Mouse (Mus musculus) heart, embryonic 12.5 days (tissue): ENCODE results near the gene Ajm1. TPM values are rescaled to one million over a fixed set of nuclear protein-coding genes. Genes with fewer than 3 reads are reported as not detected.

Experiments
- ATAC-seq: fragments of 200-750 bp; cut with Nextera tagmentation; 2 replicates; pipeline ENCODE4 v1.8.0; 2017; ENCODE audit warnings: moderate TSS enrichment, moderate library complexity; ENCODE audit not compliant: insufficient number of reproducible peaks, low FRiP score
- H3K27ac ChIP-seq: fragments of 300-500 bp; sonication (generic); 2 replicates; pipeline ENCODE4 v1.5.1; 2016; ENCODE audit warnings: mild to moderate bottlenecking, moderate library complexity; ENCODE audit not compliant: poor library complexity, severe bottlenecking
- H3K27me3 ChIP-seq: fragments of 300-500 bp; sonication (generic); replicated peaks from 2 replicates; pipeline ENCODE4 v1.6.1; 2016; ENCODE audit warnings: mild to moderate bottlenecking, moderate library complexity
- H3K36me3 ChIP-seq: fragments of 300-500 bp; sonication (generic); 2 replicates; pipeline ENCODE4 v1.6.1; 2016; ENCODE audit warnings: mild to moderate bottlenecking, moderate library complexity
- H3K4me1 ChIP-seq: fragments of 300-500 bp; sonication (generic); replicated peaks from 2 replicates; pipeline ENCODE4 v1.6.1; 2016; ENCODE audit warnings: mild to moderate bottlenecking
- H3K4me2 ChIP-seq: fragments of 300-500 bp; sonication (generic); 2 replicates; pipeline ENCODE4 v1.6.1; 2016; ENCODE audit warnings: mild to moderate bottlenecking, moderate library complexity
- H3K4me3 ChIP-seq: fragments of 300-500 bp; sonication (generic); 2 replicates; pipeline ENCODE4 v1.5.1; 2016; ENCODE audit warnings: mild to moderate bottlenecking
- H3K9ac ChIP-seq: fragments of 300-500 bp; sonication (generic); 2 replicates; pipeline ENCODE4 v1.6.1; 2016; ENCODE audit warnings: mild to moderate bottlenecking, moderate library complexity
- H3K9me3 ChIP-seq: fragments of 300-500 bp; sonication (generic); replicated peaks from 2 replicates; pipeline ENCODE4 v1.6.1; 2016; ENCODE audit warnings: mild to moderate bottlenecking, moderate library complexity
- WGBS: fragments of 180-500 bp; shearing (Covaris S2); methylation state at CpG from one replicate; pipeline ENCODE4 v1.1.7; 2016; 5-methylcytosine and 5-hydroxymethylcytosine counted together
- polyA plus RNA-seq: library from polyadenylated mRNA; unstranded; fragments of >200 nt; fragmentation: Nextera tagmentation; extraction: Ambion mirVana; gene quantifications from 2 replicates; pipeline ENCODE4 v1.2.1, GENCODE M21; 2016

The Ajm1 gene
- 0.46 and 0.51 TPM in 2 replicates for polyA plus RNA-seq

- ATAC-seq, result peak; percentile 62
- Histone ChIP-seq H3K4me1 (peaks cover 53% of the 10 kb centered on the region), H3K27me3 (peaks cover 50% of the 10 kb centered on the region), H3K9ac (no peak within 1 kb of the TSS), H3K36me3 (peaks cover 34% of the 10 kb centered on the region), H3K27ac (no peak within 1 kb of the TSS), H3K4me3 (peak within 1 kb of the TSS; percentile 34), H3K4me2 (peak within 1 kb of the TSS; percentile 74), H3K9me3 (no peaks in the 10 kb centered on the region)
- WGBS, result 5% methylated on average over 19 of the region's 19 CpGs
These were observed at the start of gene Ajm1 for GRCm38 (mm10) chr2:25581294-25581864. Gene Ajm1, minus strand, starts transcription at chr2:25581757.

GRCm38 (mm10) chr2:25628738-25629137 lies 47.2 kb upstream of the Ajm1 start:
- no peak overlapping the region for H3K4me2 ChIP-seq
- no peaks in the 10 kb centered on the region for H3K4me1 ChIP-seq
- no peak overlapping the region for H3K27ac ChIP-seq
- ATAC-seq, result no peak
- no peaks in the 10 kb centered on the region for H3K36me3 ChIP-seq
- H3K9ac ChIP-seq, result no peak overlapping the region
- no peak overlapping the region for H3K4me3 ChIP-seq
- no peaks in the 10 kb centered on the region for H3K9me3 ChIP-seq
- H3K27me3 ChIP-seq, result peaks cover 1% of the 10 kb centered on the region; the same call in 1 of the 2 replicates
- WGBS, result 42% methylated on average over 4 of the region's 4 CpGs

- Histone ChIP-seq H3K4me1 (no peaks in the 10 kb centered on the region), H3K4me2 (no peak within 1 kb of the TSS), H3K36me3 (no peaks in the 10 kb centered on the region), H3K27ac (no peak within 1 kb of the TSS), H3K9ac (no peak within 1 kb of the TSS), H3K27me3 (peaks cover 7% of the 10 kb centered on the region; the same call in 1 of the 2 replicates), H3K9me3 (no peaks in the 10 kb centered on the region), H3K4me3 (no peak within 1 kb of the TSS)
- 62% methylated on average over 6 of the region's 6 CpGs for WGBS
- ATAC-seq, result no peak
These were observed 46.3 kb upstream of the Ajm1 start, which contains the start of gene Fcna for GRCm38 (mm10) chr2:25627811-25628210. Gene Fcna, minus strand, starts transcription at chr2:25628030.

GRCm38 (mm10) chr2:25625986-25626385 lies 44.4 kb upstream of the Ajm1 start:
- peaks cover 7% of the 10 kb centered on the region; the same call in 1 of the 2 replicates for H3K27me3 ChIP-seq
- no peak overlapping the region for H3K9ac ChIP-seq
- H3K4me2 ChIP-seq, result no peak overlapping the region
- H3K27ac ChIP-seq, result no peak overlapping the region
- ATAC-seq, result no peak
- peaks cover 9% of the 10 kb centered on the region; the same call in 1 of the 2 replicates for H3K4me1 ChIP-seq
- no peaks in the 10 kb centered on the region for H3K36me3 ChIP-seq
- no peaks in the 10 kb centered on the region for H3K9me3 ChIP-seq
- 51% methylated on average over 5 of the region's 5 CpGs for WGBS
- H3K4me3 ChIP-seq, result no peak overlapping the region

- peaks cover 9% of the 10 kb centered on the region; the same call in 1 of the 2 replicates for H3K4me1 ChIP-seq
- H3K27me3 ChIP-seq, result peaks cover 42% of the 10 kb centered on the region
- no peaks in the 10 kb centered on the region for H3K36me3 ChIP-seq
- ATAC-seq, result peak; percentile 88
- H3K4me2 ChIP-seq, result peak within 1 kb of the TSS; percentile 88
- no peaks in the 10 kb centered on the region for H3K9me3 ChIP-seq
- WGBS, result 5% methylated on average over 34 of the region's 34 CpGs
- peak within 1 kb of the TSS; percentile 55 for H3K4me3 ChIP-seq
- H3K27ac ChIP-seq, result 0 out of 2 replicates have a peak within 1 kb of the TSS, but pooled peaks have one; percentile 17
- H3K9ac ChIP-seq, result peak within 1 kb of the TSS; percentile 69
These were observed 40.0 kb upstream of the Ajm1 start, which contains the start of gene Tmem141 for GRCm38 (mm10) chr2:25621229-25622200. Gene Tmem141, minus strand, starts transcription at chr2:25622005.

- Histone ChIP-seq H3K36me3 (no peaks in the 10 kb centered on the region), H3K9ac (peak overlapping the region; percentile 69; the same call in 1 of the 2 replicates), H3K9me3 (no peaks in the 10 kb centered on the region), H3K27me3 (peaks cover 49% of the 10 kb centered on the region), H3K27ac (no peak overlapping the region), H3K4me2 (peak overlapping the region; percentile 88; the same call in 1 of the 2 replicates), H3K4me3 (no peak overlapping the region), H3K4me1 (peaks cover 12% of the 10 kb centered on the region; the same call in 1 of the 2 replicates)
- WGBS, result 79% methylated on average over 4 of the region's 4 CpGs
- ATAC-seq, result no peak
These were observed 39.3 kb upstream of the Ajm1 start for GRCm38 (mm10) chr2:25620852-25621228.

GRCm38 (mm10) chr2:25620386-25620785 lies 38.8 kb upstream of the Ajm1 start:
- Histone ChIP-seq H3K27ac (no peak overlapping the region), H3K27me3 (peaks cover 53% of the 10 kb centered on the region), H3K4me3 (no peak overlapping the region), H3K9ac (no peak overlapping the region), H3K4me1 (peaks cover 12% of the 10 kb centered on the region; the same call in 1 of the 2 replicates), H3K4me2 (no peak overlapping the region), H3K9me3 (no peaks in the 10 kb centered on the region), H3K36me3 (no peaks in the 10 kb centered on the region)
- no peak for ATAC-seq
- 68% methylated on average over 6 of the region's 6 CpGs for WGBS

GRCm38 (mm10) chr2:25617578-25617977 lies 36.0 kb upstream of the Ajm1 start, which contains the start of gene Ccdc183:
Gene Ccdc183, minus strand, starts transcription at chr2:25617678.
- Histone ChIP-seq H3K9ac (no peak within 1 kb of the TSS), H3K4me2 (peak within 1 kb of the TSS; percentile 44; the same call in 1 of the 2 replicates), H3K27me3 (peaks cover 74% of the 10 kb centered on the region), H3K4me3 (peak within 1 kb of the TSS; percentile 26; the same call in 1 of the 2 replicates), H3K4me1 (peaks cover 12% of the 10 kb centered on the region; the same call in 1 of the 2 replicates), H3K27ac (no peak within 1 kb of the TSS), H3K36me3 (no peaks in the 10 kb centered on the region), H3K9me3 (no peaks in the 10 kb centered on the region)
- WGBS, result 67% methylated on average over 3 of the region's 3 CpGs
- no peak for ATAC-seq

GRCm38 (mm10) chr2:25616398-25616797 lies 34.8 kb upstream of the Ajm1 start:
- Histone ChIP-seq H3K4me2 (peak overlapping the region; percentile 44), H3K9me3 (no peaks in the 10 kb centered on the region), H3K27ac (no peak overlapping the region), H3K4me1 (peaks cover 8% of the 10 kb centered on the region; the same call in 1 of the 2 replicates), H3K36me3 (no peaks in the 10 kb centered on the region), H3K27me3 (peaks cover 81% of the 10 kb centered on the region), H3K9ac (no peak overlapping the region), H3K4me3 (peak overlapping the region; percentile 26)
- WGBS, result 18% methylated on average over 22 of the region's 22 CpGs
- no peak; the same call in 1 of the 2 replicates for ATAC-seq

- H3K4me2 ChIP-seq, result peak overlapping the region; percentile 62
- H3K9me3 ChIP-seq, result no peaks in the 10 kb centered on the region
- H3K36me3 ChIP-seq, result no peaks in the 10 kb centered on the region
- 58% methylated on average over 10 of the region's 10 CpGs for WGBS
- no peak overlapping the region for H3K27ac ChIP-seq
- peaks cover 34% of the 10 kb centered on the region for H3K27me3 ChIP-seq
- peak overlapping the region; percentile 84 for H3K4me3 ChIP-seq
- no peak for ATAC-seq
- H3K4me1 ChIP-seq, result peaks cover 18% of the 10 kb centered on the region
- H3K9ac ChIP-seq, result no peak overlapping the region
These were observed 27.1 kb upstream of the Ajm1 start for GRCm38 (mm10) chr2:25608671-25609070.
